Mouse (Mus musculus): ENCODE results near the gene Rexo5.

The Rexo5 gene

GRCm38 (mm10) chr7:119793586-119794250 lies at the start of gene Rexo5, which contains the start of gene Eri2:
Gene Rexo5 (plus strand): TSS chr7:119794006.
Gene Eri2 (minus strand): TSS chr7:119794058.
- DNase-seq, result peak; percentile 86 to 87

- peak; percentile 14 to 34 for DNase-seq
These were observed 49.5 kb upstream of the Rexo5 start for GRCm38 (mm10) chr7:119744321-119744720.

GRCm38 (mm10) chr7:119745869-119746268 lies 47.9 kb upstream of the Rexo5 start:
- no peak for DNase-seq

- DNase-seq, result no peak
These were observed 45.0 kb upstream of the Rexo5 start for GRCm38 (mm10) chr7:119748761-119749160.

- DNase-seq, result no peak
These were observed 43.9 kb upstream of the Rexo5 start for GRCm38 (mm10) chr7:119749942-119750341.

GRCm38 (mm10) chr7:119753696-119754095 lies 40.1 kb upstream of the Rexo5 start:
- DNase-seq, result no peak

- no peak for DNase-seq
These were observed 33.3 kb upstream of the Rexo5 start, which contains the start of gene Acsm3 for GRCm38 (mm10) chr7:119760527-119760951. Gene Acsm3 (plus strand): TSS chr7:119760923.

- no peak for DNase-seq
These were observed 31.6 kb upstream of the Rexo5 start for GRCm38 (mm10) chr7:119762166-119762697.

GRCm38 (mm10) chr7:119764377-119764776 lies 29.4 kb upstream of the Rexo5 start:
- no peak for DNase-seq

GRCm38 (mm10) chr7:119766996-119767395 lies 26.8 kb upstream of the Rexo5 start:
- DNase-seq, result no peak

GRCm38 (mm10) chr7:119769895-119770294 lies 23.9 kb upstream of the Rexo5 start:
- DNase-seq, result no peak

- no peak for DNase-seq
These were observed 10.4 kb upstream of the Rexo5 start for GRCm38 (mm10) chr7:119783453-119783852.

GRCm38 (mm10) chr7:119784908-119785307 lies 8.9 kb upstream of the Rexo5 start:
- DNase-seq, result no peak

- DNase-seq, result peak; percentile 41 to 46
These were observed 4.8 kb upstream of the Rexo5 start for GRCm38 (mm10) chr7:119789024-119789423.

- DNase-seq, result no peak
These were observed 439 bp downstream of the Rexo5 start for GRCm38 (mm10) chr7:119794251-119794638.

GRCm38 (mm10) chr7:119795311-119795710 lies 1.5 kb downstream of the Rexo5 start:
- no peak for DNase-seq

GRCm38 (mm10) chr7:119800488-119800887 lies 6.7 kb downstream of the Rexo5 start:
- DNase-seq, result peak; percentile 33 to 41

- no peak for DNase-seq
These were observed 7.2 kb downstream of the Rexo5 start for GRCm38 (mm10) chr7:119800991-119801390.

GRCm38 (mm10) chr7:119807396-119807795 lies 13.6 kb downstream of the Rexo5 start:
- DNase-seq, result no peak

GRCm38 (mm10) chr7:119808723-119809122 lies 14.9 kb downstream of the Rexo5 start:
- no peak for DNase-seq

GRCm38 (mm10) chr7:119835371-119835770 lies 41.6 kb downstream of the Rexo5 start:
- DNase-seq, result no peak

- DNase-seq, result no peak
These were observed 42.4 kb downstream of the Rexo5 start for GRCm38 (mm10) chr7:119835996-119836777.

GRCm38 (mm10) chr7:119841820-119842449 lies 48.1 kb downstream of the Rexo5 start:
- no peak for DNase-seq

All from B cell, adult 2 months (primary cell).